Mouse (Mus musculus): ENCODE data around the gene Gm5447.

Gene Gm5447

DNA sequence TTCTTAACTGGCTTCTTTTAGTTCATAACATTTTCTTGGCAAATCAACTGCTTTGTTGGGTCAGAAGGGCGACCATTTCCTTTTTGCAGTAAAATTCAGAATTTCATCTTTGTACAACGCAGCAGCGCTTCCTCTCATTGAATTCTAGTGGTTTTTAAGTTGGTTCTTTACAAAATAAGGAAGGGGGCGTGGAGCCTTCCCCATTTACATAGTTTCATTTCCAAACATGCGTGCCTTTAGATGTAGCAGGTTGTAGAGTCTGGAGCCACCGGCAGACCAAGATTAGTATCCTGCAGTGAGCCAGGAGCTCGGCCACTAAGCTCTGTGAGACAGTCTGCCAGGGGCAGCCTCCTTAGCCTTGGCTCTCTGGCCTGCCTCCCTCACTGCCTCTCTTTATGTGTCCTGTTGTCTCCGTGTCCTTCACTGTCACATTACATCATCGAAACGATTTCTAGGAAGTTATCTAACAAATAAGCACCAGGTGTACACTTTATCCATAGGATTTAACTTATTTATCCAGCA is 13.0 kb downstream of the Gm5447 start:
- DNase-seq (ENCODE audit: low spot score) = no peak

DNA sequence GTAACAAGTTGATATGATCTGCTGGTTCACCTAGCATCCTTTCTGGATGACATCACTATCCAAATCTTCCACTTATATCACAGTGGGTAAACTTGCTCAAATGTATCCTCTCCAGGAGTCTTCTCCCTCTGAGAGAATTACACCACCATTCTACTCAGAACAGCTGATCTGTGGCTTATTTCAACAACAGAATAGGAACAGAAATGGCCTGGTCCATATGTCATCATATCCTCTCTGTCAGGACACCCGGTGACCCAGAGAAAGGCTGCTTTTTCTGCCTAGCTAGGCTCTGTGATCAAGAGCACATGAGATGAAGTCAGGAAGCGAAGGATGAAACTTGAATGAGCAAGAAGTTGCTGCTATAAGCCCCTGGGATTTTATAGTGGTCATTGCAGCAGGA is 13.7 kb downstream of the Gm5447 start:
- DNase-seq (ENCODE audit: low spot score) = no peak

DNA sequence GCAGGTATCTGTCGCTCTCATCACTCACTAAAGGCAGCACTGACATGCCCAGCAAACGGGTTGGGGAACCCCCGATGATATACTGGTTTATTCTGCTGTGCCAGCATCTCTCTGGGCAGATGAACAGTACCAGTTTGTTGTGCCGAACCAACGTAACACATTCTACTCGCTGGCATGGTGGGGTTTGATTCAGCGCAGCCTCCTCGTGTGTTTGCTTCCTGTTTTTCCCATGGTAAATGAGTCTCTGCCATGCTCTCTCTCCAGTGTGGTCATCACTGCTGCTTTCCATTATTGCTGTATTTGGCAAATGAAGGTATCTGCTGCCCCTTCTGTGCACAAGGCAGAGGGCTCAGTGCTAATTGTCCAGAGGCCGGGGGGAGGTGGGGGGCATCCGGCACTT is 15.7 kb downstream of the Gm5447 start:
- no peak for DNase-seq (ENCODE audit: low spot score)

DNA sequence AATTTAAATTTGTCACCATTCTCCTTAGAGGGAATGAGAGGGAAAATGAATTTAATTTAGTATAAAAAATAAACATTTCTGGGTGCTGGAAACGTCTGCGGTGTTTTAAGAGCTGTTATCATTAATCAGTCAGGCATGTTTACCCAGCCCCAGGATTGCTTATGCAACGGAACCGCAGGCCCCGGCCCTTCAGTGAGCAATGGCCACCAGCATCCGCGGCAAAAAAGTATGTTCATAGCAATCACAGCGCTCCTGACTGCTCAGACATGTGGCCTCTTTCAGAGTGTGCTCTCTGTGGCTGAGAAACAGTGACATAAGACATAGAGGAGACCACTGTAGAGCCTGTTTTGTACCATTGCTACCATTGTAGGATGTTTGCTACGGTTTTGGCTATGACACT is 16.2 kb downstream of the Gm5447 start:
- no peak for DNase-seq (ENCODE audit: low spot score)

DNA sequence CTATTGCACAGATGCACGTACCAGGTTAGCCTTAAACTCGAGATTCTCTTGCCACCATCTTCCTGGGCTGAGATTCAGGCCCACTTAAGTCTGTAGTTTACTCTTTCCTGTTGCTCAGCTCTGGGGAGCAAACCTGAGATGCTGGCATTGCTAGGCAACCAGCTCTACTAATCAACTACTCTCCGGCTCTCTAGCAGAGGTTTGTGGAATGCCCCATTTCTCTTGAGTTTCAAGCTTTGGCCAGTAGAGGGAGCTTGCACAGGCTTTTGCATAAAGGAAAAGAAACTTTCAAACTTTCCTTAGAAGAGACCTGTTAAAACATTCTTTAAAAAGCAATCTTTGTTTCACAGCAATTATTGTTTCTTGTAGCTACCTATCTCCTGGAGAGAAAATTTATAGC is 19.8 kb downstream of the Gm5447 start:
- peak; percentile 71 for DNase-seq (ENCODE audit: low spot score)

DNA sequence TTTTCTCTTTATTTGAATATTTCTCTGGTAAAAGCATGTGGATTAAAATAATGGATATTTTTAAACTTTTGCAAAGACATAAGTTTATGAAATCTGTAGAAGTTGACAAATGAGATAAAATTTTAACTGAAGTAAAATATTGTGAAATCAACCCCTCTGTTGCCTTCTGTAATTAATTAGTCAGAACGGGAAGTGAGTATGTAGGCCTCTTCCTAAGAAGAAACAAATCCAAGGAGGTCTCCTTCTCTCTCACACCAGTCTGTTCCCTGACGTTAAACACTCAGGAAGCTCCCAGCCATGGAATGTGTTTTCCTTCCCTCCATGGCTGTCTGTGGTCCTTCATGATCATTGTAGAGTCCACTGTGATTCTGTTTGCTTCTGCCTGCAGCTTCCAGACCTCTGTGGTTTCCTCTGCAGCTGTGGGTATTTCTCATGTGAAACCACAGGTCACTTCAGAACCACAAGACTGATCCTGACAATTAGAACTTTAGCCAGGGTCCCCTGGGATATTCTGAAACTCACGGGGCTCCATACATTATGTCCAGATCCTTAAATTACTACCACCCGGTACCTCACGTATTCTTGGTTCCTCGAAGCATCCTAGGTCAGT is 20.4 kb downstream of the Gm5447 start:
- no peak for DNase-seq (ENCODE audit: low spot score)

DNA sequence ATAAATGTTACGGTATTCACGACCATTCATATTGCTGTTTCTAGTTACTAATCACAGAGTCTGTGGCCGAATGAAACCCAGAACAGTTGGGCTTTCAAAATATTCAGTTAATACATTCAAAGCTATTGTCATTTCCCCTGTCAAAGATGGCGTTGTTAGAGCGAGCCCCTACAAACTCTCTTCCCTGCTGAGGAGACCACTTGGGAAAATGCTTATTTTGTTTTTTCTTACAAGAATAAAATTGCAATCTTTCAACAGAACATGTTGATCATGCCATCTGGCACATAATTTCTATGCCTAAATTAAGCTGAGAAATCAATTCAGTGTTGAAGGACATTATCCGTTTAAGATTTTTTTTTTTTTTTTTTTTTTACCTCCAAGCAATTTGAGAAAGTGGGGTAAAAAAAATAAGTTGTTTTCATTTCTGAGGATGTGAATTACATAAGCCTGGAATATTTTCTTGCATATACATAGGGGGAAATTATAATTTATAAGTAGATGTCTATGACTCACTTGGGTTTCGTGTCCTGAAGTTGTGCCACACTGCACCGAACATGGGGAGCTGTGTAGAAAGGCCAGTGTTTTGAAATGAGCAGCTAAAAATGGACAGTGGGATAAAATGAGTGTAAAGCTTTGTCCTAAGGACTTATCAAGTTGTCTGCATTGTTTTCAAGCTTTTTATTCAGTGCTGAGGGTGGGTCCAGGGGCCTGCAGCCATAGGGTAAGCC is 23.7 kb downstream of the Gm5447 start:
- DNase-seq (ENCODE audit: low spot score) = no peak

DNA sequence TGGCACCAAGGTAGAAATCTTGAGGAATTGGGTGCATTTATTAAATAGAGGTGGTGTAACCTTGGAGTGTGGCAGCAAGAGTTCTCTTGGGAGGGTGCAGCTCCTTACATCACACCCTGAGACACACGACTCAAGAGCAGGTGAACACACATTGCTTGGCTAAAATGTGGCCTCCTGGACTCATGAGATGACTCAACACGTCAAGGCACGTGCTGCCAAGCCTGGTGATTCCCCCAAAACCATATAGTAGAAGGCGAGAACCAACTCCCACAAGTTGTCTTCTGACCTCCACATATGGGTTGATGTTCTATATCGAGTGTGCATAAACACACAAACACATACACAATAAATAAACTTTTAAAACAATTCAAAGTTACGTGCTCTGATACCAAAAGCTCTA is 25.8 kb downstream of the Gm5447 start:
- no peak for DNase-seq (ENCODE audit: low spot score)

DNA sequence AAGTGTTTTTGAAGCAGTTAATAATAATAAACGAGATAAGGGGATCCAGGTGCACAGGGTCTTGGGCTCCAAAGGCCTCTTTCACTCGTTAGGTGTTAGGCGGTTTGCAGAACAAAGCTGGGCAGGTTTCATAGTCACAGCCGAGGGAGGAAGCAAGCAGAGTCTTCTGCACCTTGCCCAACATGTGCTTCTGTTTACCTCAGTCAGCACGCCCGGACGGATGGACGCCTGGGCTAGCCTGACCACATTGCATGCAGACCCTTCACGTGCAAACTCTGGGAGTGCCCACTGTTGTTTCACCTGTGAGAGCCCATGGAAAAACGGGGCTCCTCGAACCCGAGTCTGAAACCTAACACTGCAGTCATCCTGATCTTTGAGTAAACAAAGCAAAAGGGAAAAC is 30.5 kb downstream of the Gm5447 start:
- DNase-seq (ENCODE audit: low spot score) = no peak

DNA sequence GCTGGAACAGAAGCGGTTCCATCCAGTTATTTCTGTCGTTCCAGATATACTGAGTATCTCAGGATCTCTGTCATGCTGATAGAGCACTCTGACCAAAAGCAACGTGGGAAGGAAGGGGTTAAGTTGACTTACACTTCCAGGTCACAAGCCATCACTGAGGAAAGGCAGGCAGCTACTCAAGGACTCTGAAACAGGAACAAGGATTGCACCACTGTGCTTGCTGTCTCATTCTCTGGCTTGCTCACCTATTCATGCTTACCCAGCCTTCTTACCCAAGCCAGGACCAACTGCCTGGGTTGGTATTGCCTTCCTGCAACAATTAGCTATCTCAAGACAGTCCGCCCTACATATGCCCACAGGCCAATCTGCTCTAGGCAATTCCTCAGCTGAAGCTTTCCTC is 31.0 kb downstream of the Gm5447 start:
- DNase-seq (ENCODE audit: low spot score) = no peak

DNA sequence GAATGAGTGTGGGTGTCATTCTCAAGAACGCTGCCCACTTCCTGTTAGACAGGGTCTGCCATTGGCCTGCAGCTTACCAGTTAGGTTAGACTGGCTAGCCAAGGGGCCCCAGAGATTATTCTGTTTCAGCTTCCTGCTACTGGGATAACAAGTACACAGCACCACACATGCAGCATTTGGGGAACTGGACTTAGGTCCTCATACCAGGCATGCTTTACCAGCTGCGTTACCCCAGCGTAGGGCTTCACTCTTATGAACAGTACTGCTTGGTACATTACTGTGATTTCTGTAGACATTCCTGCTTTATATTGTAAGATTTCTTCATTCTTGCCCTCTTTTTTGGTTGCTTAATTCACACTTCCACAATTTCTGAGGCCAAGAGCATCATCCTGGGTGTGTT is 43.5 kb downstream of the Gm5447 start:
- DNase-seq (ENCODE audit: low spot score) = no peak

DNA sequence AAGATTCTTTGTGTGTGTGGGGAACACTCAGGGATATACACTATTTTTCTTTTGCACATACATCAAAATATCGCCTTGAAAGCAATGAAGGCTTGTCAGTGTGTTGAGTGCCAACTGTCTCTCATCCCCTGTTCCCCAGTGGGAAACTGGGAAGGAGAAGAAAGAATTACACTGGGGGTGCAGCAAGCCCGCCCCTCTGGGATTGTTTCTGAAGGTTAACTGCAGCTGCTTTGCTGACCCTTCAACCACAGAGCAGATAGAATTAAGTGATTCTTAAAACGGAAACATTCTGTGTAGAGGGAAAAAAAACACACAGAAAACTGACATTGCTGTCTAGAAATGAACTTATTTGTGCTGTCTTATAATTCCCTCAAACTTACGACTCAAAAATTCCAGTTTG is 47.5 kb downstream of the Gm5447 start:
- DNase-seq (ENCODE audit: low spot score) = no peak

DNA sequence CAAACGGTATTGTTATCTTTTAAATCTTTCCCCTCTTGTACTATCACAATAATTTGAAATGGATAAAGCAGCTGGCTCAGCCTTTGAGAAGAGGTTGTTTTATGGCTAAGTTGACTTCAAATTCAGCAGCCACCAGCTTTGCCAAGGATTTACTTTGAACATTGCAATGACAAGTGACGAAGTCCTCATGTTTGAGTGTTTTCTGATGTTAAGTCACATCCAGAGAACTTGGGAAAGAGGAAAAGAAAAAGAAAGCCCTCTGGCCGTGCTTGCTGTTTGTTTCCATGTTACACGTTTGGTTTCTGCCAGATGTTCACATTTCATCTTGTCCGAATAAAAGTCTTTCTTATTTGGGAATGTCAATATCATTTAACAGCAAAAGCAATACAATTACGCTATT is 47.9 kb downstream of the Gm5447 start:
- no peak for DNase-seq (ENCODE audit: low spot score)

DNA sequence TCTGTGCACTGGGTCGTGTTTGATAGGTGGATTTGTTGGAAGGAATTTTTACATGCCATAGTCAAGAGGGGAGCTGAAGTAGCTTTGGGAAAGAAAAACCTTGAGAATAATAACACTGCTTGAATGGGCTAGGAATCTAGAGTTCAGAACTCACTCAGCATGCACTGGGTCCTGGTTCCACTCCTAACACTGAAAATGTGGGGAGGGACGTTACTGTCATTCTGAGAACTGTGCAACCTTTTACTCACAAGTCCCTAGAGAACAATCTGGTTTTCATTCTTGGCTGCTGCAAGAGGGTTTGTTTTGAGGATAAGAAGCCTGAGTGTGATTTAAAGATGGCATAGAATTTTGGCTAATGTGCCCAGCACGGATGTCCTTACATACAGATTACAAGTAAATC is 49.7 kb downstream of the Gm5447 start:
- no peak for DNase-seq (ENCODE audit: low spot score)
